Mouse (Mus musculus): ENCODE data around the gene Wdr18.

GRCm38 (mm10) chr10:79976722-79977107 is 16.8 kb downstream of the Wdr18 start:
- TF ChIP-seq POLR2A (IDR thresholded peaks at IDR 0.05; ENCODE audit: borderline replicate concordance, low read depth, low read length) (no peak), CTCF (IDR thresholded peaks at IDR 0.05; ENCODE audit: low read depth, low read length) (no peak)
